Mouse (Mus musculus) embryonic facial prominence, embryonic 13.5 days (tissue): ENCODE measurements at regions not wholly inside any gene's neighbourhood (a gene's known extent, or its start where the extent isn't known, plus 50 kb on each side); places are given as distances from the start of the nearest gene placed in this dataset.
A peak's percentile ranks its signal among the peaks of the same experiment; 100 is the strongest.

Source experiments
- ATAC-seq: fragments of 200-750 bp; cut with Nextera tagmentation; 2 replicates; pipeline ENCODE4 v1.8.0; 2017; ENCODE audit warnings: low read depth; ENCODE audit not compliant: insufficient number of reproducible peaks, insufficient read depth, low FRiP score, low TSS enrichment
- H3K27ac ChIP-seq: fragments of 300-500 bp; sonication (generic); 2 replicates; pipeline ENCODE4 v1.5.1; 2015; ENCODE audit warnings: moderate library complexity, mild to moderate bottlenecking, inconsistent platforms
- H3K27me3 ChIP-seq: fragments of 300-500 bp; sonication (generic); 2 replicates; pipeline ENCODE4 v1.6.1; 2015; ENCODE audit warnings: mild to moderate bottlenecking, inconsistent platforms
- H3K36me3 ChIP-seq: fragments of 300-500 bp; sonication (generic); 2 replicates; pipeline ENCODE4 v1.6.1; 2015; ENCODE audit warnings: mild to moderate bottlenecking, inconsistent platforms
- H3K4me1 ChIP-seq: fragments of 300-500 bp; sonication (generic); 2 replicates; pipeline ENCODE4 v1.6.1; 2015; ENCODE audit warnings: inconsistent platforms
- H3K4me2 ChIP-seq: fragments of 300-500 bp; sonication (generic); 2 replicates; pipeline ENCODE4 v1.6.1; 2015; ENCODE audit warnings: moderate library complexity, mild to moderate bottlenecking, inconsistent platforms
- H3K4me3 ChIP-seq: fragments of 300-500 bp; sonication (generic); 2 replicates; pipeline ENCODE4 v1.5.1; 2015; ENCODE audit warnings: mild to moderate bottlenecking, inconsistent platforms
- H3K9ac ChIP-seq: fragments of 300-500 bp; sonication (generic); 2 replicates; pipeline ENCODE4 v1.6.1; 2015; ENCODE audit warnings: mild to moderate bottlenecking, inconsistent platforms
- H3K9me3 ChIP-seq: fragments of 300-500 bp; sonication (generic); 2 replicates; pipeline ENCODE4 v1.6.1; 2016; ENCODE audit warnings: inconsistent platforms
- WGBS: fragments of 180-500 bp; shearing (Covaris S2); methylation state at CpG from one replicate; pipeline ENCODE4 v1.1.7; 2015; ENCODE audit warnings: mixed read lengths; 5-methylcytosine and 5-hydroxymethylcytosine counted together

DNA sequence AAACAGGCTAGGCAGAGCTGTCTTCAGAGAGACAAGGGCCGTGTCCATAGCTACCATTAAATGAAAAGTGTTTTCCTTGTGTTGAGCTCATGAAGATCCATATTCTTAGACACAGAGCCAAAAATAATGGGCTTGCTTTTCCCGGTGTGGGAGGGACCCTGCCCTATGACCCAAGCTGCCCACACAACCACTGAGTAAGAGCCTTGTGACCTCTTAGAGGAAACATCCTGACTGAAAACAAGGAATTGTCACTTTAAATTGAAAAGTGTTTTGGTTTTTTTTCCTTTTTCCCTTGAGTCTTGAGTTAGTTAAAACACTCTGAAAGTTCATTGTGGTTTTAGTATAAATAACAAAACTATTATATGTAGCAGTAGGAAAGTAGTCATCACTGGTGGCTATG is 264.0 kb upstream of the Fn1 start:
- 59% methylated on average over 2 of the region's 2 CpGs for WGBS
- no peaks in the 10 kb centered on the region for H3K27me3 ChIP-seq
- H3K9ac ChIP-seq = no peak overlapping the region
- no peaks in the 10 kb centered on the region for H3K9me3 ChIP-seq
- no peak for ATAC-seq
- no peak overlapping the region for H3K4me2 ChIP-seq
- H3K4me1 ChIP-seq = no peaks in the 10 kb centered on the region
- H3K36me3 ChIP-seq = no peaks in the 10 kb centered on the region
- H3K27ac ChIP-seq = no peak overlapping the region
- H3K4me3 ChIP-seq = no peak overlapping the region

DNA sequence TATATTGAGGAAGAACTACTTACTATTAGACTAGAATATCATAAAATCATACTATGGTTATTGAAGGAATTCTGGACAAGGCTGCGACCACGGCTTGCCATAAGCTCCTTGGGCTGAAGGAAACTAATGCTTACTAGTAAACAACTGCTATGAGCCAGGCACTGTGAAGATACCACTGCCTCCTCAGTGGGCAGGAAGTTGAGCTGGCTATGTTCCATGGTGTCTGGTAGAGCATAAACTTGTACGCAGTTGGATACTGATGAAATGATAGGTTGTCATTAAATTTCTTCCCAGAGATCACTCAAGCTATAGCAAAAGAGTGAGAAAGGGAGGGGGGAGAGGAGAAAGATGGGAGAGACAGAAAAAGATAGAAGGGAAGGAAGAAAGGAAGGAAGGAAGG is 261.4 kb upstream of the Fn1 start:
- ATAC-seq = no peak
- Histone ChIP-seq H3K4me3 (no peak overlapping the region), H3K9ac (no peak overlapping the region), H3K9me3 (no peaks in the 10 kb centered on the region), H3K36me3 (no peaks in the 10 kb centered on the region), H3K27ac (no peak overlapping the region), H3K4me2 (no peak overlapping the region), H3K4me1 (peaks cover 3% of the 10 kb centered on the region; the same call in 1 of the 2 replicates), H3K27me3 (no peaks in the 10 kb centered on the region)
- 86% methylated on average over 3 of the region's 3 CpGs for WGBS

DNA sequence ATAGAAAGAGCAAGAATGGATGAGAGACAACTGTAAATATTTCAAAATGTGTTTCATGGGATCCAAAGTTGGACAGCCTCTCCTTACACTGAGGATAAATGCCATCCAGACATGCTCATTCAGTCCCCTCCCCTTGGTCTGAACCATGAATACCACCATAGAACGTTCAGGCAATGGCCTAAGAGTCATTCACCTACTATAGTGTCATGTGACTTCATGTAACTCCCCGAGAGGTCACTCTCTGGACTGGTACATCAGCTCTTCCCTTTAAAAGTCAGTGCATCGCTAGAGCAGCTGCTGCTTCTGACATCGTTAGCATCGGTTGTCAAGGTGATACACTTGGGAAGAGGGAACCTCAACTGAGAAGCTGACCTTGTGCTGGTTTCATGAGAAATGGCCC is 260.2 kb upstream of the Fn1 start:
- ATAC-seq = no peak
- Histone ChIP-seq H3K4me3 (no peak overlapping the region), H3K27me3 (no peaks in the 10 kb centered on the region), H3K4me2 (no peak overlapping the region), H3K4me1 (peaks cover 5% of the 10 kb centered on the region; the same call in 1 of the 2 replicates), H3K9me3 (no peaks in the 10 kb centered on the region), H3K27ac (no peak overlapping the region), H3K9ac (no peak overlapping the region), H3K36me3 (no peaks in the 10 kb centered on the region)
- 73% methylated on average over 5 of the region's 5 CpGs for WGBS

DNA sequence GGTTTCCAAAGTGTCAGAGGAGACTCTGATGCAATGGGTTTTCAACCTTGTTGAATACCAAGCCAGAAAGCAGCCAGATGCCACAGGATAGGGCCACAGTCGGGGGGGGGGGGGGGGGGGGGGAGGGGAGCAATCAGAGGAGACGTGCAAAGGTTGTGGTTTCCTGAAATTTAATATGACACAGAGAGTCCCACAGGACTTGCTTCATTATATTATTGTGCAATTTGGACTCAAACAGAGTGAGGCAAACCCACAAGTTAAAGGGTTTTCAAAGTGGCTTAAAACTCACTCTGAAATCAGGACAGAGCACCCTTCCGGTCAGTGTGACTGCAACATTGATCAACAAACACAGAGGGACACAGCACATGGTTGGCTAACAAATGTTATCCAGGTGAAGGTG is 259.4 kb upstream of the Fn1 start:
- no peak overlapping the region for H3K27ac ChIP-seq
- WGBS = 22% methylated on average over 3 of the region's 3 CpGs
- ATAC-seq = no peak
- no peak overlapping the region for H3K4me2 ChIP-seq
- H3K4me1 ChIP-seq = peaks cover 5% of the 10 kb centered on the region; the same call in 1 of the 2 replicates
- no peaks in the 10 kb centered on the region for H3K36me3 ChIP-seq
- no peak overlapping the region for H3K9ac ChIP-seq
- no peaks in the 10 kb centered on the region for H3K27me3 ChIP-seq
- H3K4me3 ChIP-seq = no peak overlapping the region
- H3K9me3 ChIP-seq = no peaks in the 10 kb centered on the region

DNA sequence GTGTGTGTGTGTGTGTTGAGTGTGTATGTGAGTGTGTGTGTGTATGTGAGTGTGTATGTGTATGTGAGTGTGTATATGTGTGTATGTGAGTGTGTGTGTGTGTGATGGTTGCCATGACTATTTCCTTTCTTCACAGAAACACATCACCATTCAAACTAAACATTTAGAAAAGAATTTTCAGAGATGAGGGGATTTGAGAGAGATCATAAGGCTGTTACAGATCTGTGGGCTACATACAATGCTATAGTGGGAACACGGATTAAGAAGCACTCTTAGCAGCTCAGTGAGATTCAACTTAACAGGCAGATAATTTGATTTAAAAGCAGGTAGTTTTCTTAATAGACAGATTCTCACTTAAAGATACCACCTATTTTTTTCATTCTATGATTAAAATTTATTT is 257.1 kb upstream of the Fn1 start:
- H3K27ac ChIP-seq = no peak overlapping the region
- ATAC-seq = no peak
- no peak overlapping the region for H3K9ac ChIP-seq
- H3K9me3 ChIP-seq = no peaks in the 10 kb centered on the region
- H3K4me3 ChIP-seq = no peak overlapping the region
- H3K4me1 ChIP-seq = peaks cover 5% of the 10 kb centered on the region; the same call in 1 of the 2 replicates
- no peaks in the 10 kb centered on the region for H3K36me3 ChIP-seq
- no peak overlapping the region for H3K4me2 ChIP-seq
- 53% methylated on average over 1 of the region's 1 CpGs for WGBS
- no peaks in the 10 kb centered on the region for H3K27me3 ChIP-seq

DNA sequence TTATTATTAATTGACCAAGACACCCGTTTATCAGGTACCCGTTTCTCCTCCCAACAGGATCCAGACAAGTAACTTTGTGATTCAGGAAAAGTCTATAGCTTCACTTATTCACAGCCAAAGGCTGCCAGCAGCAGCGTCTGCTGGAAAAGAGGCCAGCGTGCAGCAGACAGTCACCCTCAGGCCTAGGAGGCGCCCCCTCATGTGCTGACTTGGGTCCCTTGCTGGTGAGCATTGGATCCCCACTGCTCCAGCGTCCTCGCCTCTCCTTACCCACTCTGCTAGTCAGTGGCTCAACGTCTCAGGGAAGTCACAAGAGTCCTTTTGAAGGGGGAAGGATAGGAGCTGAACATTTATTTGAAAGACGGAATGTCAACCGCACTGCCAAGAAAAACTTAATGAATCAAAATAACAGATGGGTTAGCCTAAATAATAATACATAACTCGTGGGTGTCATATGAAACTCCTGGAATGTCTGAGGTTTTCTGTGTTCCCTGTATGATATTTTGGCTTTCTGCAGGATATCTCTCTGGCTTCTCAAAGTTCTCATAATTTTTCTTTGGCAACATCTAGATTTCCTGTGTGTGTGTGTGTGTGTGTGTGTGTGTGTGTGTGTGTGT is 256.6 kb upstream of the Fn1 start:
- WGBS = 38% methylated on average over 11 of the region's 11 CpGs
- Histone ChIP-seq H3K9me3 (no peaks in the 10 kb centered on the region), H3K27me3 (no peaks in the 10 kb centered on the region), H3K4me2 (no peak overlapping the region), H3K4me1 (peaks cover 5% of the 10 kb centered on the region; the same call in 1 of the 2 replicates), H3K4me3 (no peak overlapping the region), H3K27ac (peak overlapping the region; percentile 77), H3K9ac (no peak overlapping the region), H3K36me3 (no peaks in the 10 kb centered on the region)
- ATAC-seq = no peak

DNA sequence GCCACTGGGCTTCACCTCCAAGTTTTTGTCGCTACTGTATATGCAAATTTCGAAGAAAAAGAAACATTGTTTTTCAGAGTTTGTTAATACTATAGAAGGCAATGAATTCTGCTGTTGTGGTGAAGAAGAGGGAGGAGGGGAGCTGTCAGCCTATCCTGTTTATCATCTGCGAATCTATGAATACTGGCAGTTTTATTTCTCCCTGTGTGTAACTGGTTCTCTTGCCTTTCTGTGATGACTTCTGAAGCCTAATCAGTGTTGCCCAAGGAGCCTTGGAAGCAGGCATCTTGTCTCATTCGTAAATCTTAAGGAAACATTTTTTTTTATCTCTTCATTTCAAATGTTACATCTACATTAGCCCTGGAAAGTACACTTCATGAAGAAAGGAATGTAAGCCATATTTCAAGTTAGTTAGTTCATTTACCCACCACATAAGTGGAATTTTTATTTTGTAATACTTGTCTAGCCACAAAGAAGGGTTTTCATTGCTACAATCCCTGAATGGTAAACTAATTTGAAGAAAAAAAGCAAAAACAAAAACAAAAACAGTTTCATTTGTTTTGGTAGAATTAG is 251.5 kb upstream of the Fn1 start:
- H3K27ac ChIP-seq = no peak overlapping the region
- peaks cover 3% of the 10 kb centered on the region; the same call in 1 of the 2 replicates for H3K4me1 ChIP-seq
- ATAC-seq = no peak
- no peak overlapping the region for H3K9ac ChIP-seq
- no peaks in the 10 kb centered on the region for H3K9me3 ChIP-seq
- no peaks in the 10 kb centered on the region for H3K27me3 ChIP-seq
- H3K4me2 ChIP-seq = no peak overlapping the region
- 75% methylated on average over 4 of the region's 4 CpGs for WGBS
- no peaks in the 10 kb centered on the region for H3K36me3 ChIP-seq
- H3K4me3 ChIP-seq = no peak overlapping the region

- Histone ChIP-seq H3K9ac (no peak overlapping the region), H3K27me3 (no peaks in the 10 kb centered on the region), H3K27ac (no peak overlapping the region), H3K9me3 (no peaks in the 10 kb centered on the region), H3K36me3 (no peaks in the 10 kb centered on the region), H3K4me1 (peaks cover 18% of the 10 kb centered on the region), H3K4me2 (no peak overlapping the region), H3K4me3 (no peak overlapping the region)
- 83% methylated on average over 8 of the region's 9 CpGs for WGBS
- no peak for ATAC-seq
Observed at GRCm38 (mm10) chr1:71900106-71901074, 247.4 kb upstream of the Fn1 start.

DNA sequence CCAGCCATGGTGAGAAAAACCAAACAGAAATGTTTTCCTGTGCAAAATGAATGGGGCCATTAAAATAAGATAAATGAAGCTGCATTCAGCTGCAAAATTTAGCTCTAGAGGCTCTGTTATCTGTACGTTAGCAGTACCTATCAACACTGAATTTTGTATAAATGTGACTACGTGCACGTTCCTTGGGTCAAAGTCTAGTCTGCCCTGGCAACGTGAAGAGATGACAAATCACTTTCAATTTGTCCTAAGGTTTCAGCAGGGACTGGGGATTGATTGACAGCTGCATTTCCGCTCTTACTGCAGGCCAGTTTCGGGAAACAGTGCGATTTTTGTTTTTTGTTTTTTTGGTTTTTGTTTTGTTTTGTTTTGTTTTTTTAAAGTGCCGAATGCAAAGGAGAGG is 246.1 kb upstream of the Fn1 start:
- WGBS = 54% methylated on average over 8 of the region's 8 CpGs
- Histone ChIP-seq H3K9ac (no peak overlapping the region), H3K27ac (no peak overlapping the region), H3K27me3 (no peaks in the 10 kb centered on the region), H3K4me2 (no peak overlapping the region), H3K9me3 (no peaks in the 10 kb centered on the region), H3K36me3 (no peaks in the 10 kb centered on the region), H3K4me1 (peaks cover 18% of the 10 kb centered on the region), H3K4me3 (no peak overlapping the region)
- no peak for ATAC-seq

GRCm38 (mm10) chr1:71898198-71898597 is 245.2 kb upstream of the Fn1 start:
- Histone ChIP-seq H3K4me3 (no peak overlapping the region), H3K36me3 (no peaks in the 10 kb centered on the region), H3K27me3 (no peaks in the 10 kb centered on the region), H3K9ac (no peak overlapping the region), H3K27ac (no peak overlapping the region), H3K9me3 (no peaks in the 10 kb centered on the region), H3K4me2 (no peak overlapping the region), H3K4me1 (peaks cover 26% of the 10 kb centered on the region)
- WGBS = 78% methylated on average over 6 of the region's 6 CpGs
- no peak for ATAC-seq

DNA sequence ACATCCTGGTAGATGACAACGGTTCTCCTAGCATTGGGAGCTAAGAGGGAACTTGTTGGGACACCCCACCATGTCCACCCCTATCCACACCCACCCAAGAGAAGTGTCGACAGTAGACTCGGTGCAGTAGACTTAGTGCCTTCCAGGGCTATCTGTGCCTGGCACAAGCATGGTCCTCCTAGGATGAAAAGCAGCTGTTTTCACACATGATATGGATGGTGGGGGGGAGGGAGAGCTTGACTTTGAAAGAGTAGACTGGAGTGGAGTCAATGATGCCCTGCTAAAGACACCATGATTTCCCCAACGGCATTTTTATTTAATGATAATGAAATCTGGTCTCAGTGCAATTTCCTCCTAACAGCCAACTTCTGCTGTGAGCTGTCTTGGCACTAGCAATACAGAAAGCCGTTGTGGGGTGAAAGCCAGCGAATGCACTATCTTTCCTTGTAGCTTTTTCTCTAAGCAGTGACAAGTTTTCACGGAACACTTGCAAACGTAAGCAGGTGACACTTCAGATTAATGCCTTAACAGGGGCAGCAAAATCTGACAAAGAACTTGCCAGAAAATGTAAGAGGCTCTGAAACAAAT is 244.6 kb upstream of the Fn1 start:
- Histone ChIP-seq H3K27me3 (no peaks in the 10 kb centered on the region), H3K36me3 (no peaks in the 10 kb centered on the region), H3K27ac (no peak overlapping the region), H3K4me3 (no peak overlapping the region), H3K4me2 (no peak overlapping the region), H3K9me3 (no peaks in the 10 kb centered on the region), H3K9ac (no peak overlapping the region), H3K4me1 (peaks cover 31% of the 10 kb centered on the region)
- no peak for ATAC-seq
- WGBS = 68% methylated on average over 8 of the region's 8 CpGs
